Mouse (Mus musculus): ENCODE measurements around the gene Slc16a3.

- TF ChIP-seq POLR2A (IDR thresholded peaks at IDR 0.05; ENCODE audit: borderline replicate concordance, extremely low read depth, low read depth, low read length) (no peak), CTCF (IDR thresholded peaks at IDR 0.05; ENCODE audit: insufficient read depth, low read length) (no peak)
These were observed 33.4 kb downstream of the Slc16a3 start for GRCm38 (mm10) chr11:120981661-120982060.
